Mouse (Mus musculus): ENCODE data around the gene Dcaf1. TPM values are rescaled to one million over a fixed set of nuclear protein-coding genes. Genes with fewer than 3 reads are reported as not detected.

Gene Dcaf1
- polyA plus RNA-seq, 1 experiment from 2014 or later = 27.2 TPM

GRCm38 (mm10) chr9:106890496-106891240 lies 69.0 kb downstream of the Dcaf1 start:
- 64% methylated on average over 8 of the region's 8 CpGs for WGBS
- Histone ChIP-seq H3K9me3 (ENCODE audit: control insufficient read depth, low read depth, low read length) (no peaks in the 10 kb centered on the region), H3K27ac (ENCODE audit: low read length) (no peak overlapping the region), H3K4me2 (replicated peaks; ENCODE audit: low read depth, low read length) (peak overlapping the region; percentile 65), H3K4me3 (ENCODE audit: low read depth, low read length) (peak overlapping the region; percentile 88), H3K4me1 (ENCODE audit: control insufficient read depth, insufficient read depth, low read length) (peaks cover 14% of the 10 kb centered on the region), H3K9ac (replicated peaks; ENCODE audit: low read depth, low read length) (peak overlapping the region; percentile 82), H3K36me3 (ENCODE audit: control insufficient read depth, insufficient read depth, low read length) (peaks cover 22% of the 10 kb centered on the region), H3K27me3 (ENCODE audit: control insufficient read depth, insufficient read depth, low read length) (no peaks in the 10 kb centered on the region)
- ATAC-seq (ENCODE audit: insufficient number of reproducible peaks, insufficient read depth, low FRiP score, low read depth) = no peak

- H3K27me3 ChIP-seq (ENCODE audit: control insufficient read depth, insufficient read depth, low read length) = no peaks in the 10 kb centered on the region
- H3K27ac ChIP-seq (ENCODE audit: low read length) = peak overlapping the region; percentile 86
- H3K4me2 ChIP-seq (replicated peaks; ENCODE audit: low read depth, low read length) = peak overlapping the region; percentile 65
- H3K9me3 ChIP-seq (ENCODE audit: control insufficient read depth, low read depth, low read length) = no peaks in the 10 kb centered on the region
- peak overlapping the region; percentile 88 for H3K4me3 ChIP-seq (ENCODE audit: low read depth, low read length)
- no peak for ATAC-seq (ENCODE audit: insufficient number of reproducible peaks, insufficient read depth, low FRiP score, low read depth)
- H3K9ac ChIP-seq (replicated peaks; ENCODE audit: low read depth, low read length) = peak overlapping the region; percentile 82
- WGBS = 0% methylated on average over 17 of the region's 17 CpGs
- H3K36me3 ChIP-seq (ENCODE audit: control insufficient read depth, insufficient read depth, low read length) = peaks cover 22% of the 10 kb centered on the region
- H3K4me1 ChIP-seq (ENCODE audit: control insufficient read depth, insufficient read depth, low read length) = peaks cover 11% of the 10 kb centered on the region
These were observed 69.7 kb downstream of the Dcaf1 start for GRCm38 (mm10) chr9:106891341-106891741.

- Histone ChIP-seq H3K27me3 (ENCODE audit: control insufficient read depth, insufficient read depth, low read length) (no peaks in the 10 kb centered on the region), H3K27ac (ENCODE audit: low read length) (peak within 1 kb of the TSS; percentile 86), H3K9ac (replicated peaks; ENCODE audit: low read depth, low read length) (peak within 1 kb of the TSS; percentile 82), H3K36me3 (ENCODE audit: control insufficient read depth, insufficient read depth, low read length) (peaks cover 22% of the 10 kb centered on the region), H3K4me1 (ENCODE audit: control insufficient read depth, insufficient read depth, low read length) (peaks cover 11% of the 10 kb centered on the region), H3K4me2 (replicated peaks; ENCODE audit: low read depth, low read length) (peak within 1 kb of the TSS; percentile 77), H3K4me3 (ENCODE audit: low read depth, low read length) (peak within 1 kb of the TSS; percentile 88), H3K9me3 (ENCODE audit: control insufficient read depth, low read depth, low read length) (no peaks in the 10 kb centered on the region)
- under 1% methylated on average over 59 of the region's 59 CpGs for WGBS
- ATAC-seq (ENCODE audit: insufficient number of reproducible peaks, insufficient read depth, low FRiP score, low read depth) = peak; percentile 99
These were observed 70.3 kb downstream of the Dcaf1 start, which contains the start of gene Manf for GRCm38 (mm10) chr9:106891829-106892551. Gene Manf, minus strand, starts transcription at chr9:106891979.

- ATAC-seq (ENCODE audit: insufficient number of reproducible peaks, insufficient read depth, low FRiP score, low read depth) = no peak
- H3K4me1 ChIP-seq (ENCODE audit: control insufficient read depth, insufficient read depth, low read length) = peaks cover 11% of the 10 kb centered on the region
- no peaks in the 10 kb centered on the region for H3K9me3 ChIP-seq (ENCODE audit: control insufficient read depth, low read depth, low read length)
- H3K4me2 ChIP-seq (replicated peaks; ENCODE audit: low read depth, low read length) = peak overlapping the region; percentile 77
- WGBS = under 1% methylated on average over 9 of the region's 9 CpGs
- H3K4me3 ChIP-seq (ENCODE audit: low read depth, low read length) = peak overlapping the region; percentile 88
- peak overlapping the region; percentile 84 for H3K27ac ChIP-seq (ENCODE audit: low read length)
- no peaks in the 10 kb centered on the region for H3K27me3 ChIP-seq (ENCODE audit: control insufficient read depth, insufficient read depth, low read length)
- H3K9ac ChIP-seq (replicated peaks; ENCODE audit: low read depth, low read length) = peak overlapping the region; percentile 58
- H3K36me3 ChIP-seq (ENCODE audit: control insufficient read depth, insufficient read depth, low read length) = peaks cover 22% of the 10 kb centered on the region
These were observed 70.8 kb downstream of the Dcaf1 start for GRCm38 (mm10) chr9:106892552-106892875.

GRCm38 (mm10) chr9:106893327-106893726 lies 71.7 kb downstream of the Dcaf1 start:
- 46% methylated on average over 3 of the region's 3 CpGs for WGBS
- no peak for ATAC-seq (ENCODE audit: insufficient number of reproducible peaks, insufficient read depth, low FRiP score, low read depth)
- Histone ChIP-seq H3K36me3 (ENCODE audit: control insufficient read depth, insufficient read depth, low read length) (peaks cover 18% of the 10 kb centered on the region), H3K27me3 (ENCODE audit: control insufficient read depth, insufficient read depth, low read length) (no peaks in the 10 kb centered on the region), H3K4me1 (ENCODE audit: control insufficient read depth, insufficient read depth, low read length) (peaks cover 11% of the 10 kb centered on the region), H3K27ac (ENCODE audit: low read length) (no peak overlapping the region), H3K4me2 (replicated peaks; ENCODE audit: low read depth, low read length) (no peak overlapping the region), H3K4me3 (ENCODE audit: low read depth, low read length) (no peak overlapping the region), H3K9me3 (ENCODE audit: control insufficient read depth, low read depth, low read length) (no peaks in the 10 kb centered on the region), H3K9ac (replicated peaks; ENCODE audit: low read depth, low read length) (no peak overlapping the region)

GRCm38 (mm10) chr9:106898901-106899300 lies 77.2 kb downstream of the Dcaf1 start:
- H3K27ac ChIP-seq (ENCODE audit: low read length) = no peak overlapping the region
- no peak overlapping the region for H3K4me3 ChIP-seq (ENCODE audit: low read depth, low read length)
- no peak overlapping the region for H3K4me2 ChIP-seq (replicated peaks; ENCODE audit: low read depth, low read length)
- no peaks in the 10 kb centered on the region for H3K27me3 ChIP-seq (ENCODE audit: control insufficient read depth, insufficient read depth, low read length)
- H3K9me3 ChIP-seq (ENCODE audit: control insufficient read depth, low read depth, low read length) = no peaks in the 10 kb centered on the region
- no peaks in the 10 kb centered on the region for H3K36me3 ChIP-seq (ENCODE audit: control insufficient read depth, insufficient read depth, low read length)
- H3K9ac ChIP-seq (replicated peaks; ENCODE audit: low read depth, low read length) = no peak overlapping the region
- ATAC-seq (ENCODE audit: insufficient number of reproducible peaks, insufficient read depth, low FRiP score, low read depth) = no peak
- 66% methylated on average over 1 of the region's 1 CpGs for WGBS
- H3K4me1 ChIP-seq (ENCODE audit: control insufficient read depth, insufficient read depth, low read length) = no peaks in the 10 kb centered on the region

GRCm38 (mm10) chr9:106901596-106901995 lies 79.9 kb downstream of the Dcaf1 start:
- ATAC-seq (ENCODE audit: insufficient number of reproducible peaks, insufficient read depth, low FRiP score, low read depth) = no peak
- WGBS = 85% methylated on average over 7 of the region's 7 CpGs

GRCm38 (mm10) chr9:106903099-106903790 lies 81.6 kb downstream of the Dcaf1 start:
- no peaks in the 10 kb centered on the region for H3K27me3 ChIP-seq (ENCODE audit: control insufficient read depth, insufficient read depth, low read length)
- H3K4me2 ChIP-seq (replicated peaks; ENCODE audit: low read depth, low read length) = no peak overlapping the region
- no peak overlapping the region for H3K4me3 ChIP-seq (ENCODE audit: low read depth, low read length)
- 68% methylated on average over 4 of the region's 4 CpGs for WGBS
- ATAC-seq (ENCODE audit: insufficient number of reproducible peaks, insufficient read depth, low FRiP score, low read depth) = no peak
- no peak overlapping the region for H3K9ac ChIP-seq (replicated peaks; ENCODE audit: low read depth, low read length)
- no peak overlapping the region for H3K27ac ChIP-seq (ENCODE audit: low read length)
- no peaks in the 10 kb centered on the region for H3K36me3 ChIP-seq (ENCODE audit: control insufficient read depth, insufficient read depth, low read length)
- no peaks in the 10 kb centered on the region for H3K9me3 ChIP-seq (ENCODE audit: control insufficient read depth, low read depth, low read length)
- H3K4me1 ChIP-seq (ENCODE audit: control insufficient read depth, insufficient read depth, low read length) = no peaks in the 10 kb centered on the region

More at GRCm38 (mm10) chr9:106901596-106901995, 79.9 kb downstream of the Dcaf1 start:
- Histone ChIP-seq H3K9ac (replicated peaks; ENCODE audit: low read depth, low read length) (no peak overlapping the region), H3K27me3 (ENCODE audit: control insufficient read depth, insufficient read depth, low read length) (no peaks in the 10 kb centered on the region), H3K9me3 (ENCODE audit: control insufficient read depth, low read depth, low read length) (no peaks in the 10 kb centered on the region), H3K4me2 (replicated peaks; ENCODE audit: low read depth, low read length) (no peak overlapping the region), H3K4me1 (ENCODE audit: control insufficient read depth, insufficient read depth, low read length) (no peaks in the 10 kb centered on the region), H3K27ac (ENCODE audit: low read length) (no peak overlapping the region), H3K4me3 (ENCODE audit: low read depth, low read length) (no peak overlapping the region), H3K36me3 (ENCODE audit: control insufficient read depth, insufficient read depth, low read length) (no peaks in the 10 kb centered on the region)

Data from stomach, embryonic 14.5 days (tissue).